Mouse (Mus musculus): Measurements from ENCODE around the gene Afdn. TPM values are rescaled to one million over a fixed set of nuclear protein-coding genes. Genes with fewer than 3 reads are reported as not detected.

Gene Afdn
- polyA plus RNA-seq, 1 experiment from 2014 or later, result 9.5 TPM

GRCm38 (mm10) chr17:13870236-13870635, 109.9 kb downstream of the Afdn start:
- 45% methylated on average over 1 of the region's 1 CpGs for WGBS (ENCODE audit: insufficient replicate concordance)
- H3K4me1 ChIP-seq (replicated peaks), result no peaks in the 10 kb centered on the region
- no peak overlapping the region for H3K9ac ChIP-seq
- no peak for ATAC-seq (ENCODE audit: insufficient read depth)
- no peak overlapping the region for H3K4me2 ChIP-seq
- H3K4me3 ChIP-seq (replicated peaks), result no peak overlapping the region
- no peaks in the 10 kb centered on the region for H3K9me3 ChIP-seq (replicated peaks)
- no peaks in the 10 kb centered on the region for H3K36me3 ChIP-seq (replicated peaks)
- H3K27me3 ChIP-seq, result no peaks in the 10 kb centered on the region
- H3K27ac ChIP-seq (replicated peaks), result no peak overlapping the region

DNA sequence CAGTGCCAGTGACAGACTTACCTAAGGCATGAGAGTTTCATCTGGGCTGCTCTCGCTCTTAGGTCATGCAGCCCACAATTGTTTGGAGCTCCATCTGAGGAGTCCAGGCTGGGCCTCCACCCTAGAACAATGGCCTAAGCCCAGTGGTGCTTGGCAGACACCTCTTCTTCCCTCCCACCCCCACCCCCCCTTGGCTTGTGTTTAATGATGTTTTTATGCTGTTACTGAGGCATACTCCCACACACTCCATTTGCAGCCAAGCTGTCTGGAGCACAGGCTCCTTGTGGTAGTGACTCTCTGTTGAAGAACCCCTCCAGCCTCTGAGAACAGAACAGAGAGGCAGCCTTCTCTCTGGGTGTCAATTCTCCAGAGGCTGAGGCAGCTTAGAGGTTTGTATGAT, 113.9 kb downstream of the Afdn start:
- H3K9me3 ChIP-seq (replicated peaks), result no peaks in the 10 kb centered on the region
- H3K27ac ChIP-seq (replicated peaks), result no peak overlapping the region
- H3K4me2 ChIP-seq, result no peak overlapping the region
- ATAC-seq (ENCODE audit: insufficient read depth), result no peak
- H3K27me3 ChIP-seq, result no peaks in the 10 kb centered on the region
- no peak overlapping the region for H3K9ac ChIP-seq
- no peak overlapping the region for H3K4me3 ChIP-seq (replicated peaks)
- no peaks in the 10 kb centered on the region for H3K4me1 ChIP-seq (replicated peaks)
- no peaks in the 10 kb centered on the region for H3K36me3 ChIP-seq (replicated peaks)
- WGBS (ENCODE audit: insufficient replicate concordance), result 66% methylated on average over 1 of the region's 1 CpGs

DNA sequence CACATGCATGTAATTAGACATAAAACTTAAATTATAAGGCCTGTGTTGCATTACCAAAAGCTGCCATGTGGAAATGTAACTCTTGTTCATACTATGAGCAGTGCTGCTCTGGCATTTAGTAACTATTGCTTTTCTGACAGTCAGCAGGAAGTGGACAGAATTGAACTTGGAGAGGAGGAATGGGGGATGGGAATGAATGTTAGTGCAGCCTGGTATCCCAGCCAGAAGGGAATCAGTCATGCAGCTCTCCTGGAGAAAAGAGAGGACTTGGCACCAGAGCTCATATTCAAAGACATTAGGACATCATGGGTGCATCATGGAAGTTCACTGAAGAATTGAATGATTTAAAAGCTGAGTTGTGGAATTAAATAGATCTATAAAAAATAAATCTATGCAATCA, 117.1 kb downstream of the Afdn start:
- Histone ChIP-seq H3K4me1 (replicated peaks) (no peaks in the 10 kb centered on the region), H3K36me3 (replicated peaks) (0 out of 2 replicates have a peak, but pooled peaks cover 4% of the 10 kb centered on the region)
- ATAC-seq (ENCODE audit: insufficient read depth), result no peak

GRCm38 (mm10) chr17:13879731-13880130, 119.4 kb downstream of the Afdn start:
- WGBS (ENCODE audit: insufficient replicate concordance), result 62% methylated on average over 1 of the region's 1 CpGs
- no peaks in the 10 kb centered on the region for H3K27me3 ChIP-seq
- no peaks in the 10 kb centered on the region for H3K9me3 ChIP-seq (replicated peaks)
- no peaks in the 10 kb centered on the region for H3K4me1 ChIP-seq (replicated peaks)
- no peak overlapping the region for H3K4me2 ChIP-seq
- H3K36me3 ChIP-seq (replicated peaks), result 0 out of 2 replicates have a peak, but pooled peaks cover 4% of the 10 kb centered on the region
- no peak overlapping the region for H3K27ac ChIP-seq (replicated peaks)
- no peak overlapping the region for H3K4me3 ChIP-seq (replicated peaks)
- no peak overlapping the region for H3K9ac ChIP-seq
- ATAC-seq (ENCODE audit: insufficient read depth), result no peak

More for the DNA sequence above, 117.1 kb downstream of the Afdn start:
- no peaks in the 10 kb centered on the region for H3K9me3 ChIP-seq (replicated peaks)
- H3K9ac ChIP-seq, result no peak overlapping the region
- no peak overlapping the region for H3K4me3 ChIP-seq (replicated peaks)
- no peak overlapping the region for H3K27ac ChIP-seq (replicated peaks)
- no peak overlapping the region for H3K4me2 ChIP-seq
- H3K27me3 ChIP-seq, result no peaks in the 10 kb centered on the region

- no peak for ATAC-seq (ENCODE audit: insufficient read depth)
- Histone ChIP-seq H3K9me3 (replicated peaks) (no peaks in the 10 kb centered on the region), H3K4me2 (no peak overlapping the region), H3K27me3 (no peaks in the 10 kb centered on the region), H3K4me1 (replicated peaks) (no peaks in the 10 kb centered on the region), H3K9ac (no peak overlapping the region), H3K36me3 (replicated peaks) (0 out of 2 replicates have a peak, but pooled peaks cover 4% of the 10 kb centered on the region), H3K4me3 (replicated peaks) (no peak overlapping the region), H3K27ac (replicated peaks) (no peak overlapping the region)
- 67% methylated on average over 5 of the region's 5 CpGs for WGBS (ENCODE audit: insufficient replicate concordance)
Observed at GRCm38 (mm10) chr17:13883540-13883939, 123.2 kb downstream of the Afdn start.

- no peak overlapping the region for H3K4me3 ChIP-seq (replicated peaks)
- no peak overlapping the region for H3K4me2 ChIP-seq
- H3K9ac ChIP-seq, result no peak overlapping the region
- no peak for ATAC-seq (ENCODE audit: insufficient read depth)
- WGBS (ENCODE audit: insufficient replicate concordance), result 61% methylated on average over 7 of the region's 7 CpGs
- no peaks in the 10 kb centered on the region for H3K4me1 ChIP-seq (replicated peaks)
- H3K36me3 ChIP-seq (replicated peaks), result no peaks in the 10 kb centered on the region
- no peaks in the 10 kb centered on the region for H3K9me3 ChIP-seq (replicated peaks)
- no peaks in the 10 kb centered on the region for H3K27me3 ChIP-seq
- no peak overlapping the region for H3K27ac ChIP-seq (replicated peaks)
Observed at GRCm38 (mm10) chr17:13889818-13890434, 129.6 kb downstream of the Afdn start.

DNA sequence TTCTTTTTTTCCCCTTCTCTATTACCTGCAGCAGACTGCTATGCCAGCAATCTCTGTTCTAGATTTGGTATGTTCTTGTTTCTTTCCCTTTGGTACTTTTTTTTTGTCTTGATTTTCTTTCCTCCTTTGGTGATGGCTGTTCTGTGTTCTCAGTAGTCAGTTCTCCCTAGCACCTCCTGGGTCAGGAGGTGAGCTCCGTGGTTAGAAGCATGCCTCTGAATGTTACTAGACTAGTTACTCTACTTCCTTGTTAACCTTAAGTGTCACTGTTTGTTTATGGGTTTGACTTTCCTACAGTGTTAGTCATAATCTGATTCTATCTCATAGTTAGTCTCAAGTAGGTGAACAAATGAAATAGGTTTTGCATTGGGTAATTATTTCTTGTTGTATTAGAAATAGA, 130.6 kb downstream of the Afdn start:
- no peaks in the 10 kb centered on the region for H3K4me1 ChIP-seq (replicated peaks)
- H3K9me3 ChIP-seq (replicated peaks), result no peaks in the 10 kb centered on the region
- H3K4me2 ChIP-seq, result no peak overlapping the region
- H3K36me3 ChIP-seq (replicated peaks), result no peaks in the 10 kb centered on the region
- H3K27me3 ChIP-seq, result no peaks in the 10 kb centered on the region
- no peak overlapping the region for H3K27ac ChIP-seq (replicated peaks)
- H3K4me3 ChIP-seq (replicated peaks), result no peak overlapping the region
- no peak overlapping the region for H3K9ac ChIP-seq
- no peak for ATAC-seq (ENCODE audit: insufficient read depth)
- 35% methylated on average over 1 of the region's 1 CpGs for WGBS (ENCODE audit: insufficient replicate concordance)

GRCm38 (mm10) chr17:13898838-13899237, 138.5 kb downstream of the Afdn start:
- Histone ChIP-seq H3K27me3 (no peaks in the 10 kb centered on the region), H3K36me3 (replicated peaks) (0 out of 2 replicates have a peak, but pooled peaks cover 5% of the 10 kb centered on the region), H3K4me1 (replicated peaks) (no peaks in the 10 kb centered on the region), H3K9me3 (replicated peaks) (no peaks in the 10 kb centered on the region), H3K9ac (no peak overlapping the region), H3K4me2 (no peak overlapping the region), H3K4me3 (replicated peaks) (no peak overlapping the region), H3K27ac (replicated peaks) (no peak overlapping the region)
- no peak for ATAC-seq (ENCODE audit: insufficient read depth)
- WGBS (ENCODE audit: insufficient replicate concordance), result 76% methylated on average over 17 of the region's 17 CpGs

DNA sequence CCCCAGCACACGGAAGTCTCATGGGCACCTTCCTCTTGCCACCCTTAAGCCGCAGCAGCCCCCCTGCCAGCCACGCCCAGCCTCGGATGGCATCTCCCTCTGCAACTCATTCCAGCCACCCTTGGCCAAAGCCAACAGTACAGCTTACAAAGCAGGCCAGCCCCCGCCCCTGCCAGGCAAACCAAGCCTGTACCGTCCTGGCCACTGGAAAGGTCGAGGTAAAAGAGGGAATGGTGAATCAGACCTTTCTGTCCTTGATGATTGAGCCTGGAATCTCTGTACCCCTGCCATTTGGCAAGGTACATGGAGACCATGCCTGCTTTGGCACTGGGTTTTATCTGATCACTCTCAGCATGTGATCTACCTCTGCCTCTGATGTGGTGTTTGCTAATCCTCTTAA, 138.9 kb downstream of the Afdn start:
- Histone ChIP-seq H3K27me3 (no peaks in the 10 kb centered on the region), H3K36me3 (replicated peaks) (0 out of 2 replicates have a peak, but pooled peaks cover 5% of the 10 kb centered on the region), H3K4me2 (no peak overlapping the region), H3K4me1 (replicated peaks) (no peaks in the 10 kb centered on the region), H3K4me3 (replicated peaks) (no peak overlapping the region), H3K9me3 (replicated peaks) (no peaks in the 10 kb centered on the region), H3K27ac (replicated peaks) (no peak overlapping the region), H3K9ac (no peak overlapping the region)
- no peak for ATAC-seq (ENCODE audit: insufficient read depth)
- 50% methylated on average over 7 of the region's 7 CpGs for WGBS (ENCODE audit: insufficient replicate concordance)

- H3K36me3 ChIP-seq (replicated peaks), result 0 out of 2 replicates have a peak, but pooled peaks cover 4% of the 10 kb centered on the region
- H3K9me3 ChIP-seq (replicated peaks), result no peaks in the 10 kb centered on the region
- no peak overlapping the region for H3K4me2 ChIP-seq
- no peak overlapping the region for H3K27ac ChIP-seq (replicated peaks)
- no peak overlapping the region for H3K4me3 ChIP-seq (replicated peaks)
- no peak overlapping the region for H3K9ac ChIP-seq
- 62% methylated on average over 8 of the region's 8 CpGs for whole genome bisulfite sequencing (ENCODE audit: insufficient replicate concordance)
- no peaks in the 10 kb centered on the region for H3K27me3 ChIP-seq
- H3K4me1 ChIP-seq (replicated peaks), result no peaks in the 10 kb centered on the region
- ATAC-seq (ENCODE audit: insufficient read depth), result no peak
Observed at GRCm38 (mm10) chr17:13903793-13904192, 143.5 kb downstream of the Afdn start.

DNA sequence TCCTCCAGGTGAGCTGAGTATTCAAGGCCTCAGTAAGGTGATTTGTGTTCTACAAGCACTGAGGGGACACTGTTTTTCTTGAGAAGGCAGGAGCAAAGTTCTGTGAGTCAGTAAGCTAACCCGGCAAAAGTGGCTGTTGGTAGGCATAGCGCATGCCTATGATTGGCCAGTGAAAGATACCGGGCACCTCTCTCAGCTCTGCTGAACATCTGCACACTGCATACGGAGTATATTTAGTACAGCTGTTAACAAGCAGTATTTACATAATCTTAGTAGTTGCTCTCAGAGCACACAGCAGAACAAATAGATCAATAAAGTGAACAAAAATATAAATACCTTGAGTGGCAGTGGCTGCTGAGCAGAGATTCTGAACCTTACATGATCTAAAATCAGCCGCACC, 146.7 kb downstream of the Afdn start:
- no peak overlapping the region for H3K9ac ChIP-seq
- no peak for ATAC-seq (ENCODE audit: insufficient read depth)
- H3K4me3 ChIP-seq (replicated peaks), result no peak overlapping the region
- WGBS (ENCODE audit: insufficient replicate concordance), result 75% methylated on average over 5 of the region's 5 CpGs
- H3K4me2 ChIP-seq, result no peak overlapping the region
- H3K9me3 ChIP-seq (replicated peaks), result no peaks in the 10 kb centered on the region
- H3K4me1 ChIP-seq (replicated peaks), result no peaks in the 10 kb centered on the region
- no peaks in the 10 kb centered on the region for H3K27me3 ChIP-seq
- H3K27ac ChIP-seq (replicated peaks), result no peak overlapping the region
- H3K36me3 ChIP-seq (replicated peaks), result no peaks in the 10 kb centered on the region

DNA sequence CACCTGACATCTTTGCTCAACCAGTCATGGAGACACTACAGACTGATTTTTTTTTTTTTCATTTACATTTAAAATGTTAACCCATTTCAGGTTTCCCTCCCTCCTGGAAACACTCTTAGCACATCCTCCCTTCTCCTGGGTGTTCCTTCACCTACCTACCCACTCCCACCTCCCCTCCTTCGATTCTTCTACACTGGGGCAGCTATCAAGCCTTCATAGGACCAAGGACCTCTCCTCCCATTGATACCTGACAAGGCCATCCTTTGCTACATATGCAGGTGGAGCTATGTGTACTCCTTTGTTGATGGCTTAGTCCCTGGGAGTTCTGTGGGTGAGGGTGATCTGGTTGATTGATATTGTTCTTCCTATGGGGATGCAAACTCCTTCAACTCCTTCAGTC, 147.3 kb downstream of the Afdn start:
- Histone ChIP-seq H3K4me2 (no peak overlapping the region), H3K9me3 (replicated peaks) (no peaks in the 10 kb centered on the region), H3K4me3 (replicated peaks) (no peak overlapping the region), H3K36me3 (replicated peaks) (no peaks in the 10 kb centered on the region), H3K4me1 (replicated peaks) (no peaks in the 10 kb centered on the region), H3K27me3 (no peaks in the 10 kb centered on the region), H3K27ac (replicated peaks) (no peak overlapping the region), H3K9ac (no peak overlapping the region)
- no peak for ATAC-seq (ENCODE audit: insufficient read depth)
- 32% methylated on average over 1 of the region's 1 CpGs for WGBS (ENCODE audit: insufficient replicate concordance)
